Mouse (Mus musculus) lung, postnatal 0 days (tissue): ENCODE results near the gene Ppp1r3g. TPM values are rescaled to one million over a fixed set of nuclear protein-coding genes. Genes with fewer than 3 reads are reported as not detected.

Source experiments
- ATAC-seq: fragments of 200-750 bp; cut with Nextera tagmentation; 2 replicates; pipeline ENCODE4 v1.8.0; 2017; ENCODE audit warnings: moderate library complexity
- DNase-seq: peaks from one replicate; pipeline ENCODE4 v3.0.0-alpha.2; 2016; ENCODE audit warnings: low spot score
- H3K27ac ChIP-seq: fragments of 300-500 bp; sonication (generic); 2 replicates; pipeline ENCODE4 v1.5.1; 2014; ENCODE audit warnings: antibody characterized with exemption, mild to moderate bottlenecking, low read length, mixed read lengths
- H3K27me3 ChIP-seq: fragments of 300-500 bp; sonication (generic); replicated peaks from 2 replicates; pipeline ENCODE4 v1.6.1; 2014; ENCODE audit warnings: low read length, mixed read lengths; ENCODE audit not compliant: insufficient read depth
- H3K36me3 ChIP-seq: fragments of 300-500 bp; sonication (generic); 2 replicates; pipeline ENCODE4 v1.6.1; 2014; ENCODE audit warnings: low read length, mixed read lengths; ENCODE audit not compliant: insufficient read depth
- H3K4me1 ChIP-seq: fragments of 300-500 bp; sonication (generic); 2 replicates; pipeline ENCODE4 v1.6.1; 2014; ENCODE audit warnings: antibody characterized with exemption, low read depth, low read length, mixed read lengths; ENCODE audit not compliant: insufficient read depth
- H3K4me2 ChIP-seq: fragments of 300-500 bp; sonication (generic); replicated peaks from 2 replicates; pipeline ENCODE4 v1.6.1; 2014; ENCODE audit warnings: low read depth, mild to moderate bottlenecking, low read length, moderate library complexity, mixed read lengths
- H3K4me3 ChIP-seq: fragments of 300-500 bp; sonication (generic); 2 replicates; pipeline ENCODE4 v1.5.1; 2014; ENCODE audit warnings: low read depth, low read length
- H3K9ac ChIP-seq: fragments of 300-500 bp; sonication (generic); replicated peaks from 2 replicates; pipeline ENCODE4 v1.6.1; 2014; ENCODE audit warnings: low read depth, mild to moderate bottlenecking
- H3K9me3 ChIP-seq: fragments of 300-500 bp; sonication (generic); 2 replicates; pipeline ENCODE4 v1.6.1; 2016; ENCODE audit warnings: low read length, mixed read lengths
- CTCF ChIP-seq: IDR thresholded peaks from 2 replicates; pipeline ENCODE4 v1.5.1; 2016; ENCODE audit warnings: antibody characterized with exemption, mild to moderate bottlenecking
- EP300 ChIP-seq: IDR thresholded peaks from 2 replicates; pipeline ENCODE4 v1.6.1; 2016; ENCODE audit warnings: antibody characterized with exemption, mild to moderate bottlenecking, control low read depth
- WGBS: fragments of 180-500 bp; shearing (Covaris S2); extraction: QIAGEN DNeasy Blood & Tissue Kit; methylation state at CpG from one replicate; pipeline ENCODE4 v1.1.7; 2014; 5-methylcytosine and 5-hydroxymethylcytosine counted together
- polyA plus RNA-seq: library from polyadenylated mRNA; unstranded; fragments of >200 nt; fragmentation: Nextera tagmentation; extraction: Ambion mirVana; gene quantifications from 2 replicates; pipeline ENCODE4 v1.2.1, GENCODE M21; 2015

Ppp1r3g gene
- polyA plus RNA-seq, 1 experiment from 2014 or later = 0.55 TPM

GRCm38 (mm10) chr13:35994067-35994466 is 35.4 kb downstream of the Ppp1r3g start:
- 28% methylated on average over 8 of the region's 8 CpGs for WGBS
- H3K4me1 ChIP-seq = peaks cover 11% of the 10 kb centered on the region; the same call in 1 of the 2 replicates
- no peak overlapping the region for H3K4me2 ChIP-seq
- no peaks in the 10 kb centered on the region for H3K9me3 ChIP-seq
- H3K36me3 ChIP-seq = no peaks in the 10 kb centered on the region
- H3K9ac ChIP-seq = no peak overlapping the region
- no peak overlapping the region for H3K4me3 ChIP-seq
- DNase-seq (peak; percentile 95), ATAC-seq (peak; percentile 94)
- H3K27ac ChIP-seq = no peak overlapping the region
- TF ChIP-seq EP300 (peak; percentile 93), CTCF (no peak)
- H3K27me3 ChIP-seq = no peaks in the 10 kb centered on the region

GRCm38 (mm10) chr13:35995231-35995630 is 36.6 kb downstream of the Ppp1r3g start:
- 88% methylated on average over 3 of the region's 3 CpGs for WGBS
- Histone ChIP-seq H3K4me3 (no peak overlapping the region), H3K36me3 (no peaks in the 10 kb centered on the region), H3K9ac (no peak overlapping the region), H3K27ac (no peak overlapping the region), H3K27me3 (no peaks in the 10 kb centered on the region), H3K4me1 (peaks cover 11% of the 10 kb centered on the region; the same call in 1 of the 2 replicates), H3K4me2 (no peak overlapping the region), H3K9me3 (no peaks in the 10 kb centered on the region)
- DNase-seq (no peak), ATAC-seq (no peak)
- TF ChIP-seq CTCF (no peak), EP300 (no peak)

- peaks cover 11% of the 10 kb centered on the region; the same call in 1 of the 2 replicates for H3K4me1 ChIP-seq
- no peak overlapping the region for H3K9ac ChIP-seq
- WGBS = 80% methylated on average over 2 of the region's 2 CpGs
- no peaks in the 10 kb centered on the region for H3K27me3 ChIP-seq
- TF ChIP-seq CTCF = no peak
- H3K4me3 ChIP-seq = no peak overlapping the region
- H3K27ac ChIP-seq = no peak overlapping the region
- DNase-seq = peak; percentile 44
- H3K36me3 ChIP-seq = no peaks in the 10 kb centered on the region
- ATAC-seq = 0 out of 2 replicates have a peak, but pooled peaks have one; percentile 13
- no peaks in the 10 kb centered on the region for H3K9me3 ChIP-seq
- H3K4me2 ChIP-seq = no peak overlapping the region
These were observed 37.2 kb downstream of the Ppp1r3g start for GRCm38 (mm10) chr13:35995696-35996426.

GRCm38 (mm10) chr13:35997606-35998005 is 39.0 kb downstream of the Ppp1r3g start:
- ATAC-seq (no peak), DNase-seq (no peak)
- Histone ChIP-seq H3K27ac (no peak overlapping the region), H3K4me3 (no peak overlapping the region), H3K4me2 (no peak overlapping the region), H3K9me3 (no peaks in the 10 kb centered on the region), H3K4me1 (peaks cover 11% of the 10 kb centered on the region; the same call in 1 of the 2 replicates), H3K27me3 (no peaks in the 10 kb centered on the region), H3K9ac (no peak overlapping the region), H3K36me3 (no peaks in the 10 kb centered on the region)
- TF ChIP-seq EP300 (no peak), CTCF (no peak)
- 93% methylated on average over 4 of the region's 4 CpGs for WGBS

- 55% methylated on average over 1 of the region's 1 CpGs for WGBS
- H3K4me3 ChIP-seq = no peak overlapping the region
- no peak overlapping the region for H3K9ac ChIP-seq
- H3K4me1 ChIP-seq = peaks cover under 1% of the 10 kb centered on the region; the same call in 1 of the 2 replicates
- no peak for DNase-seq
- no peak for ATAC-seq
- no peaks in the 10 kb centered on the region for H3K36me3 ChIP-seq
- H3K9me3 ChIP-seq = no peaks in the 10 kb centered on the region
- H3K27me3 ChIP-seq = no peaks in the 10 kb centered on the region
- TF ChIP-seq CTCF (no peak), EP300 (no peak)
- no peak overlapping the region for H3K27ac ChIP-seq
- H3K4me2 ChIP-seq = no peak overlapping the region
These were observed 42.2 kb downstream of the Ppp1r3g start for GRCm38 (mm10) chr13:36000798-36001197.

- no peak overlapping the region for H3K4me3 ChIP-seq
- H3K9me3 ChIP-seq = no peaks in the 10 kb centered on the region
- H3K27ac ChIP-seq = no peak overlapping the region
- H3K4me2 ChIP-seq = no peak overlapping the region
- H3K4me1 ChIP-seq = no peaks in the 10 kb centered on the region
- no peaks in the 10 kb centered on the region for H3K36me3 ChIP-seq
- H3K9ac ChIP-seq = no peak overlapping the region
- ATAC-seq (peak; percentile 28), DNase-seq (no peak)
- WGBS = 29% methylated on average over 2 of the region's 2 CpGs
- TF ChIP-seq EP300 (no peak), CTCF (no peak)
- H3K27me3 ChIP-seq = no peaks in the 10 kb centered on the region
These were observed 51.3 kb downstream of the Ppp1r3g start for GRCm38 (mm10) chr13:36009981-36010380.
